Mouse (Mus musculus): ENCODE results near the gene Wnt3a. TPM values are rescaled to one million over a fixed set of nuclear protein-coding genes. Genes with fewer than 3 reads are reported as not detected.

The Wnt3a gene
- total and polyA plus RNA-seq, 3 experiments = not detected

GRCm38 (mm10) chr11:59230144-59230760 is 60.3 kb downstream of the Wnt3a start:
- Histone ChIP-seq H3K36me3 (ENCODE audit: control insufficient read depth in 1 of 2, insufficient read depth in 2 of 2, low read length in 2 of 2) (peaks cover 1 to 30% of the 10 kb centered on the region in 2 experiments; a peak in 2 of 4 replicates), H3K4me3 (ENCODE audit: control insufficient read depth in 1 of 2, insufficient read depth in 1 of 2, low read depth in 2 of 2, low read length in 2 of 2) (peak overlapping the region; percentile 5 to 20; a peak in 3 of 4 replicates), H3K27me3 (ENCODE audit: control insufficient read depth in 1 of 2, insufficient read depth in 2 of 2, low read length in 2 of 2) (no peaks in the 10 kb centered on the region; a peak in 1 of 4 replicates), H3K9me3 (replicated peaks; ENCODE audit: insufficient read depth, low read length) (no peaks in the 10 kb centered on the region), H3K4me1 (ENCODE audit: control insufficient read depth in 1 of 2, insufficient read depth in 2 of 2, low read length in 2 of 2) (peaks cover 7 to 25% of the 10 kb centered on the region in 2 experiments), H3K9ac (ENCODE audit: control insufficient read depth, low read depth, low read length, poor library complexity, severe bottlenecking) (peak overlapping the region; percentile 32; the same call in 1 of the 2 replicates), H3K79me2 (ENCODE audit: control insufficient read depth, insufficient read depth, low read length, poor library complexity) (peaks cover 33% of the 10 kb centered on the region), H3K27ac (ENCODE audit: control insufficient read depth, low read depth, low read length) (peak overlapping the region; percentile 68)
- DNase-seq (ENCODE audit: low read depth, low spot score) = peak; percentile 87
- TF ChIP-seq MAZ (IDR thresholded peaks at IDR 0.05; ENCODE audit: low read depth, low read length) = peak; percentile 72; the same call in 1 of the 2 replicates
- TF ChIP-seq E2F4 (IDR thresholded peaks at IDR 0.05; ENCODE audit: borderline replicate concordance, low read depth, low read length) = no peak
- peak; percentile 53 for TF ChIP-seq RAD21 (IDR thresholded peaks at IDR 0.05; ENCODE audit: low read depth, low read length)
- TF ChIP-seq POLR2AphosphoS2 (IDR thresholded peaks at IDR 0.05; ENCODE audit: low read length) = no peak
- TF ChIP-seq NELFE (IDR thresholded peaks at IDR 0.05; ENCODE audit: low read depth, low read length) = no peak
- TF ChIP-seq HCFC1 (IDR thresholded peaks at IDR 0.05; ENCODE audit: low read depth, low read length) = 0 out of 2 replicates have a peak, but pooled peaks have one; percentile 48
- TF ChIP-seq MXI1 (IDR thresholded peaks at IDR 0.05; ENCODE audit: low read depth, low read length) = no peak
- TF ChIP-seq EP300 (IDR thresholded peaks at IDR 0.05; ENCODE audit: low read depth in 1 of 2, low read length in 2 of 2) = peak; percentile 48 to 76
- TF ChIP-seq ZC3H11A (IDR thresholded peaks at IDR 0.05; ENCODE audit: low read depth, low read length) = no peak
- peak; percentile 62 for TF ChIP-seq SMC3 (IDR thresholded peaks at IDR 0.05; ENCODE audit: low read depth, low read length)
- peak; percentile 73 for TF ChIP-seq SIN3A (IDR thresholded peaks at IDR 0.05; ENCODE audit: low read length)
- 0 out of 2 replicates have a peak, but pooled peaks have one; percentile 19 for TF ChIP-seq TBP (IDR thresholded peaks at IDR 0.05; ENCODE audit: low read depth, low read length)
- TF ChIP-seq NRF1 (IDR thresholded peaks at IDR 0.05; ENCODE audit: insufficient read depth, low read depth, low read length, poor library complexity, severe bottlenecking) = 0 out of 2 replicates have a peak, but pooled peaks have one; percentile 18
- no peak for TF ChIP-seq ELF1 (IDR thresholded peaks at IDR 0.05; ENCODE audit: low read depth, low read length)
- no peak for TF ChIP-seq USF1 (IDR thresholded peaks at IDR 0.05; ENCODE audit: low read depth, low read length)
- no peak for TF ChIP-seq ZMIZ1 (IDR thresholded peaks at IDR 0.05; ENCODE audit: low read depth, low read length)
- TF ChIP-seq UBTF (IDR thresholded peaks at IDR 0.05; ENCODE audit: borderline replicate concordance, insufficient read depth, low read depth, low read length) = no peak
- TF ChIP-seq POLR2A (IDR thresholded peaks at IDR 0.05; ENCODE audit: control insufficient read depth in 1 of 2, insufficient read depth in 1 of 2, low read depth in 1 of 2, low read length in 2 of 2, poor library complexity in 1 of 2) = peak in 1 of 2 experiments; percentile 27; a peak in 1 of 4 replicates
- peak; percentile 32; the same call in 1 of the 2 replicates for TF ChIP-seq TCF12 (IDR thresholded peaks at IDR 0.05; ENCODE audit: low read depth, low read length)
- no peak; the same call in 1 of the 2 replicates for TF ChIP-seq JUND (IDR thresholded peaks at IDR 0.05; ENCODE audit: low read depth, low read length)
- TF ChIP-seq MYC (IDR thresholded peaks at IDR 0.05; ENCODE audit: low read depth, low read length) = peak; percentile 58; the same call in 1 of the 2 replicates
- peak; percentile 90 for TF ChIP-seq RCOR1 (IDR thresholded peaks at IDR 0.05; ENCODE audit: low read depth, low read length)
- no peak for TF ChIP-seq GABPA (IDR thresholded peaks at IDR 0.05; ENCODE audit: low read depth, low read length)
- TF ChIP-seq CTCF (IDR thresholded peaks at IDR 0.05 in 2 of 3, conservative IDR thresholded peaks at IDR 0.05 in 1 of 3; ENCODE audit: control insufficient read depth in 1 of 3, insufficient read depth in 1 of 3, low read depth in 2 of 3, low read length in 3 of 3, poor library complexity in 1 of 3, severe bottlenecking in 1 of 3) = peak; percentile 76 to 84 (median 80)
- no peak for TF ChIP-seq USF2 (IDR thresholded peaks at IDR 0.05; ENCODE audit: borderline replicate concordance in 1 of 2, insufficient read depth in 1 of 2, low read depth in 1 of 2, low read length in 2 of 2)
- TF ChIP-seq MAX (IDR thresholded peaks at IDR 0.05; ENCODE audit: low read length) = no peak
- TF ChIP-seq ETS1 (IDR thresholded peaks at IDR 0.05; ENCODE audit: low read depth, low read length) = no peak; the same call in 1 of the 2 replicates
- TF ChIP-seq MEF2A (IDR thresholded peaks at IDR 0.05; ENCODE audit: extremely low read depth, insufficient replicate concordance, low read depth, low read length, poor library complexity, severe bottlenecking) = no peak
- TF ChIP-seq CHD1 (IDR thresholded peaks at IDR 0.05; ENCODE audit: low read depth, low read length) = 0 out of 2 replicates have a peak, but pooled peaks have one; percentile 49
- peak; percentile 79 for TF ChIP-seq GATA1 (IDR thresholded peaks at IDR 0.05; ENCODE audit: low read depth, low read length)
- TF ChIP-seq CHD2 (IDR thresholded peaks at IDR 0.05; ENCODE audit: low read length) = no peak

Measured in MEL (cell line).